Mouse (Mus musculus): ENCODE data around the gene Fam81b.

DNA sequence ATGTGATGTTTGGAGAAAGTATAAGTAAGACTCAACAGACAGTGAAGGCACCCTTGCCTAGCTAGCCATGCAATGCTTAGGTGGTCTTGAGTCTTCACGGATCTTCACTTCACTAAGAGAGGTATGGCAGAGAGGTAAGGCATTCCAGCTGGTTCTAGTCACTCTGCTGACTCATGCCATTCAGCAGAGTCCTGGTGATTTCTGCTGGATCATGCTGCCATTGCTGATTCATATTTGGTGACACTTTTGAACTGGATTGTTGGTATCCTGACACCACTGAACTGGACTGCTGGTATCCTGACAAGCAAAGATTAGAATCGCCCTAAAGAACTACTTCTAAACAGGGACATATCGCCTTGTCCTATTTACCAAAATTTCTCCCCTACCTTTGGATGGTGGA lies 20.3 kb downstream of the Fam81b start:
- TF ChIP-seq POLR2A (IDR thresholded peaks at IDR 0.05; ENCODE audit: borderline replicate concordance, low read depth, low read length) (no peak), CTCF (IDR thresholded peaks at IDR 0.05; ENCODE audit: low read depth, low read length) (no peak)

All from bone marrow macrophage, adult 2 months (primary cell).